Comparison of ENCODE assay signal across 27 mouse cellular contexts in the genomic region with DNA sequence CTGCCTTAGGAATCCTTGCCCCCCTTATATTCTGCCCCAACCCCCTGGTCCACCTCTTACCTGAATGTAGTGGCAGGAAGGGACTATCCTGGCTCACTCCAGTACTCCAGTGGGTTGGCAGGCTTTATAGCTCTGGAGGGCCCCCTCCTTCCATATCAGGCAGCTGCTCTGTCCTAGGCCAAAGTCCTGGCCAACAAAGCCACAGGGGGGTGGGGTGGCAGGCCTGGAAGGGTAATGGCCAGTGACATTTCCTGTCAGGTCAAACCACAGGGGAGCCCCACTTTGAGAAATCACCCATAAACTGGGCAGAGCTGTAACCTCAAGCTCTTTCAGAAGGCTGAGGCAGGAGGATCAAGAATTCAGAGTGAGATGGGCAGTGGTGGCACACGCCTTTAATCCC. TPM values are rescaled to one million over a fixed set of nuclear protein-coding genes. Genes with fewer than 3 reads are reported as not detected.
DNase-seq lines count a peak whose midpoint lies in the region; ATAC-seq and TF ChIP-seq lines count a peak whose summit lies in the region.
"Had no signal": no experiment of that assay in that cellular context is flagged by ENCODE, and none has a peak within 500 bp of the region (broad histone marks: within the 10 kb centered on the region; RNA-seq: fewer than 3 reads in every experiment).

No protein-coding gene starts in this region.

- no peak overlapping the region for H3K9ac ChIP-seq in stomach, embryonic 16.5 days (ENCODE audit: low read length)
- H3K9ac ChIP-seq in stomach, postnatal 0 days (ENCODE audit: low read length): no peak overlapping the region
- no peak overlapping the region for H3K9ac ChIP-seq in liver, embryonic 16.5 days (ENCODE audit: low read depth, low read length)
- H3K9ac ChIP-seq: embryonic facial prominence, embryonic 15.5 days; forebrain, embryonic 12.5 days; lung, embryonic 14.5 days; midbrain, embryonic 12.5 days; neural tube, embryonic 13.5 days; stomach, embryonic 15.5 days had no signal

- H3K9me3 ChIP-seq in stomach, embryonic 16.5 days (replicated peaks; ENCODE audit: control insufficient read depth, low read length): no peaks in the 10 kb centered on the region
- no peaks in the 10 kb centered on the region; the same call in 1 of the 2 replicates for H3K9me3 ChIP-seq in stomach, postnatal 0 days (ENCODE audit: control insufficient read depth, low read length)
- H3K9me3 ChIP-seq in liver, embryonic 16.5 days (replicated peaks; ENCODE audit: control insufficient read depth, low read length): no peaks in the 10 kb centered on the region
- H3K9me3 ChIP-seq: embryonic facial prominence, embryonic 15.5 days; forebrain, embryonic 12.5 days; hindbrain, embryonic 10.5 days; midbrain, embryonic 12.5 days; neural tube, embryonic 13.5 days; stomach, embryonic 15.5 days had no signal

- no peak for TF ChIP-seq CTCF in stomach, postnatal 0 days (IDR thresholded peaks at IDR 0.05; ENCODE audit: low read depth)

- TF ChIP-seq EP300 in stomach, postnatal 0 days (optimal IDR thresholded peaks at IDR 0.05): no peak

- DNase-seq in stomach, postnatal 0 days (ENCODE audit: low spot score): no peak
- peak; percentile 55 for DNase-seq in liver
- DNase-seq in thymus, postnatal 4 days: no peak
- no peak for DNase-seq in spleen, adult 12 weeks (ENCODE audit: low spot score)
- DNase-seq: adrenal gland, postnatal 36 days; B cell, adult 2 months; cerebellum, adult 18-20 months; cerebellum, postnatal 25 days; heart, adult 2 months; kidney, adult 9 months; lung, embryonic 14.5 days; lung, postnatal 36 days; thymus, postnatal 36 days had no signal

- H3K4me3 ChIP-seq in stomach, embryonic 16.5 days (replicated peaks; ENCODE audit: low read length): no peak overlapping the region
- no peak overlapping the region for H3K4me3 ChIP-seq in stomach, postnatal 0 days (ENCODE audit: low read depth, low read length)
- H3K4me3 ChIP-seq in liver, embryonic 16.5 days (ENCODE audit: low read depth, low read length): peak overlapping the region; percentile 31
- H3K4me3 ChIP-seq: embryonic facial prominence, embryonic 15.5 days; forebrain, embryonic 12.5 days; heart, adult 2 months; hindbrain, embryonic 10.5 days; midbrain, embryonic 12.5 days; neural tube, embryonic 13.5 days; stomach, embryonic 15.5 days had no signal

- no peaks in the 10 kb centered on the region for H3K36me3 ChIP-seq in stomach, embryonic 16.5 days (ENCODE audit: control insufficient read depth, insufficient read depth, low read length)
- no peaks in the 10 kb centered on the region for H3K36me3 ChIP-seq in stomach, postnatal 0 days (ENCODE audit: control insufficient read depth, insufficient read depth, low read length)
- H3K36me3 ChIP-seq in liver, embryonic 16.5 days (ENCODE audit: control insufficient read depth, insufficient read depth): no peaks in the 10 kb centered on the region
- H3K36me3 ChIP-seq: embryonic facial prominence, embryonic 15.5 days; forebrain, embryonic 12.5 days; hindbrain, embryonic 10.5 days; midbrain, embryonic 12.5 days; neural tube, embryonic 13.5 days; stomach, embryonic 15.5 days had no signal

- H3K4me2 ChIP-seq in stomach, embryonic 16.5 days (ENCODE audit: low read depth, low read length): no peak overlapping the region
- no peak overlapping the region for H3K4me2 ChIP-seq in stomach, postnatal 0 days (replicated peaks; ENCODE audit: low read depth)
- no peak overlapping the region for H3K4me2 ChIP-seq in liver, embryonic 16.5 days (ENCODE audit: low read depth, low read length)
- H3K4me2 ChIP-seq: embryonic facial prominence, embryonic 15.5 days; forebrain, embryonic 12.5 days; lung, embryonic 14.5 days; midbrain, embryonic 12.5 days; neural tube, embryonic 13.5 days; stomach, embryonic 15.5 days had no signal

- no peaks in the 10 kb centered on the region for H3K27me3 ChIP-seq in stomach, embryonic 16.5 days (ENCODE audit: control insufficient read depth, insufficient read depth, low read length)
- H3K27me3 ChIP-seq in stomach, postnatal 0 days (ENCODE audit: control insufficient read depth, insufficient read depth, low read length): no peaks in the 10 kb centered on the region
- H3K27me3 ChIP-seq in liver, embryonic 16.5 days (ENCODE audit: control insufficient read depth, insufficient read depth, low read depth, low read length): no peaks in the 10 kb centered on the region
- H3K27me3 ChIP-seq: embryonic facial prominence, embryonic 15.5 days; forebrain, embryonic 12.5 days; midbrain, embryonic 12.5 days; neural tube, embryonic 13.5 days; stomach, embryonic 15.5 days had no signal

- ATAC-seq in stomach, embryonic 16.5 days (ENCODE audit: insufficient read depth, low FRiP score): peak; percentile 35; the same call in 1 of the 2 replicates
- no peak for ATAC-seq in stomach, postnatal 0 days (ENCODE audit: low FRiP score, low TSS enrichment)
- ATAC-seq in liver, embryonic 16.5 days (ENCODE audit: low read depth): peak; percentile 70
- ATAC-seq in erythroid progenitor cell, adult 5-6 weeks (replicated peaks; ENCODE audit: low FRiP score, poor library complexity, severe bottlenecking): no peak
- ATAC-seq: hindbrain, postnatal 0 days had no signal

- H3K4me1 ChIP-seq in stomach, embryonic 16.5 days (ENCODE audit: control insufficient read depth, insufficient read depth, low read length): no peaks in the 10 kb centered on the region
- H3K4me1 ChIP-seq in stomach, postnatal 0 days (replicated peaks; ENCODE audit: control insufficient read depth, insufficient read depth): no peaks in the 10 kb centered on the region
- no peaks in the 10 kb centered on the region for H3K4me1 ChIP-seq in liver, embryonic 16.5 days (ENCODE audit: control insufficient read depth, low read depth, low read length)
- H3K4me1 ChIP-seq: embryonic facial prominence, embryonic 15.5 days; forebrain, embryonic 12.5 days; hindbrain, embryonic 10.5 days; midbrain, embryonic 12.5 days; neural tube, embryonic 13.5 days; stomach, embryonic 15.5 days had no signal

- no peak overlapping the region for H3K27ac ChIP-seq in stomach, embryonic 16.5 days (ENCODE audit: low read length)
- no peak overlapping the region for H3K27ac ChIP-seq in stomach, postnatal 0 days (replicated peaks)
- H3K27ac ChIP-seq in liver, embryonic 16.5 days (ENCODE audit: low read length): peak overlapping the region; percentile 31
- H3K27ac ChIP-seq: embryonic facial prominence, embryonic 15.5 days; forebrain, embryonic 12.5 days; heart, adult 2 months; hindbrain, embryonic 10.5 days; hindbrain, postnatal 0 days; midbrain, embryonic 12.5 days; neural tube, embryonic 13.5 days; stomach, embryonic 15.5 days had no signal

- WGBS in stomach, embryonic 16.5 days: 48% methylated on average over 1 of the region's 1 CpGs
- WGBS in stomach, postnatal 0 days: 67% methylated on average over 1 of the region's 1 CpGs
- WGBS in liver, embryonic 16.5 days (ENCODE audit: insufficient replicate concordance): 52% methylated on average over 1 of the region's 1 CpGs

RNA-seq across cellular contexts. Expression of a gene that starts 1.1 kb away (rescaled TPM):
- polyA plus RNA-seq in stomach, embryonic 16.5 days (2015; fragmentation: Nextera tagmentation; extraction: Ambion mirVana): 80.5 and 93.2 TPM in 2 replicates
- 8.7 and 10.7 TPM in 2 replicates for polyA plus RNA-seq in stomach, postnatal 0 days (2015; fragmentation: Nextera tagmentation; extraction: Ambion mirVana)
- 1,344 and 1,420 TPM in 2 replicates for polyA plus RNA-seq in liver, embryonic 16.5 days (2015; fragmentation: Nextera tagmentation; extraction: Ambion mirVana)
- 8.0 and 22.7 TPM in 2 replicates for total RNA-seq in erythroid progenitor cell, adult 5-6 weeks (2015; ENCODE audit: low replicate concordance)
- not detected in 2 replicates for total RNA-seq in erythroid progenitor cell, adult 5-6 weeks (2017; ENCODE audit: low replicate concordance)
- total RNA-seq: gastrocnemius, adult 8-10 months; hindbrain, postnatal 0 days; left cerebral cortex, adult 18-20 months had no signal
- polyA plus RNA-seq: forebrain, embryonic 12.5 days; heart, adult 2 months; midbrain, embryonic 12.5 days had no signal

RNA-seq across cellular contexts. Expression of a gene that starts 4.6 kb away (rescaled TPM):
- 1.2 and 7.2 TPM in 2 replicates for polyA plus RNA-seq in stomach, embryonic 16.5 days (2015; fragmentation: Nextera tagmentation; extraction: Ambion mirVana)
- polyA plus RNA-seq in stomach, postnatal 0 days (2015; fragmentation: Nextera tagmentation; extraction: Ambion mirVana): not detected in 2 replicates
- 20.6 and 35.3 TPM in 2 replicates for polyA plus RNA-seq in liver, embryonic 16.5 days (2015; fragmentation: Nextera tagmentation; extraction: Ambion mirVana)
- not detected in 2 replicates for total RNA-seq in erythroid progenitor cell, adult 5-6 weeks (2015; ENCODE audit: low replicate concordance)
- not detected in 2 replicates for total RNA-seq in erythroid progenitor cell, adult 5-6 weeks (2017; ENCODE audit: low replicate concordance)
- total RNA-seq: gastrocnemius, adult 8-10 months; heart, adult 2 months; hindbrain, postnatal 0 days; left cerebral cortex, adult 18-20 months had no signal
- polyA plus RNA-seq: embryonic facial prominence, embryonic 15.5 days; forebrain, embryonic 12.5 days; heart, adult 2 months; hindbrain, embryonic 10.5 days; hindbrain, postnatal 0 days; limb, embryonic 11.5 days; lung, embryonic 14.5 days; midbrain, embryonic 12.5 days; neural tube, embryonic 13.5 days; spleen, adult 2 months; stomach, embryonic 15.5 days had no signal

RNA-seq across cellular contexts. Expression of a gene that starts 4.6 kb away (rescaled TPM):
- polyA plus RNA-seq in stomach, embryonic 16.5 days (2015; fragmentation: Nextera tagmentation; extraction: Ambion mirVana): 11.4 and 16.8 TPM in 2 replicates
- polyA plus RNA-seq in stomach, postnatal 0 days (2015; fragmentation: Nextera tagmentation; extraction: Ambion mirVana): 2.8 and 6.1 TPM in 2 replicates
- 405 and 488 TPM in 2 replicates for polyA plus RNA-seq in liver, embryonic 16.5 days (2015; fragmentation: Nextera tagmentation; extraction: Ambion mirVana)
- not detected in 2 replicates for total RNA-seq in erythroid progenitor cell, adult 5-6 weeks (2015; ENCODE audit: low replicate concordance)
- not detected in 2 replicates for total RNA-seq in erythroid progenitor cell, adult 5-6 weeks (2017; ENCODE audit: low replicate concordance)
- total RNA-seq: gastrocnemius, adult 8-10 months; heart, adult 2 months; hindbrain, postnatal 0 days; left cerebral cortex, adult 18-20 months had no signal
- polyA plus RNA-seq: forebrain, embryonic 12.5 days; heart, adult 2 months; hindbrain, embryonic 10.5 days; hindbrain, postnatal 0 days; limb, embryonic 11.5 days had no signal

RNA-seq across cellular contexts. Expression of a gene that starts 11.8 kb away (rescaled TPM):
- polyA plus RNA-seq in stomach, embryonic 16.5 days (2015; fragmentation: Nextera tagmentation; extraction: Ambion mirVana): 58.2 and 59.4 TPM in 2 replicates
- 55.0 and 65.1 TPM in 2 replicates for polyA plus RNA-seq in stomach, postnatal 0 days (2015; fragmentation: Nextera tagmentation; extraction: Ambion mirVana)
- polyA plus RNA-seq in liver, embryonic 16.5 days (2015; fragmentation: Nextera tagmentation; extraction: Ambion mirVana): 36.2 and 42.7 TPM in 2 replicates
- 34.8 and 90.5 TPM in 2 replicates for total RNA-seq in erythroid progenitor cell, adult 5-6 weeks (2015; ENCODE audit: low replicate concordance)
- 34.0 and 34.3 TPM in 2 replicates for total RNA-seq in erythroid progenitor cell, adult 5-6 weeks (2017; ENCODE audit: low replicate concordance)

RNA-seq across cellular contexts. Expression of a gene that starts 15.8 kb away (rescaled TPM):
- 38.3 and 53.4 TPM in 2 replicates for polyA plus RNA-seq in stomach, embryonic 16.5 days (2015; fragmentation: Nextera tagmentation; extraction: Ambion mirVana)
- 79.6 and 88.4 TPM in 2 replicates for polyA plus RNA-seq in stomach, postnatal 0 days (2015; fragmentation: Nextera tagmentation; extraction: Ambion mirVana)
- 919 and 984 TPM in 2 replicates for polyA plus RNA-seq in liver, embryonic 16.5 days (2015; fragmentation: Nextera tagmentation; extraction: Ambion mirVana)
- 28.1 TPM in 1 of 2 replicates, not detected in the other for total RNA-seq in erythroid progenitor cell, adult 5-6 weeks (2015; ENCODE audit: low replicate concordance)
- total RNA-seq in erythroid progenitor cell, adult 5-6 weeks (2017; ENCODE audit: low replicate concordance): not detected in 2 replicates

Comparison
In these comparisons a context has a peak if more than half of its experiments do, and no peak if none do; other contexts are left out.
1. ATAC-seq: peak in stomach, embryonic 16.5 days (single experiment) and liver, embryonic 16.5 days (single experiment); none in stomach, postnatal 0 days (single experiment) and erythroid progenitor cell, adult 5-6 weeks (single experiment).
2. RNA of a gene that starts 1.1 kb away (polyA plus RNA-seq): 1,344 to 1,420 TPM in liver, embryonic 16.5 days; 80.5 to 93.2 TPM in stomach, embryonic 16.5 days and 8.7 to 10.7 TPM in stomach, postnatal 0 days; every median in the first group is over 10 times any median in the second.
3. RNA of a gene that starts 4.6 kb away (polyA plus RNA-seq): 405 to 488 TPM in liver, embryonic 16.5 days; 11.4 to 16.8 TPM in stomach, embryonic 16.5 days and 2.8 to 6.1 TPM in stomach, postnatal 0 days; every median in the first group is over 10 times any median in the second.